Comparison of ENCODE assay signal across 11 mouse cellular contexts in genomic region chr3:122202307-122202732, GRCm38 (mm10). TPM values are rescaled to one million over a fixed set of nuclear protein-coding genes. Genes with fewer than 3 reads are reported as not detected.
DNase-seq lines count a peak whose midpoint lies in the region; ATAC-seq and TF ChIP-seq lines count a peak whose summit lies in the region.
"Had no signal": no experiment of that assay in that cellular context is flagged by ENCODE, and none has a peak within 500 bp of the region (broad histone marks: within the 10 kb centered on the region; RNA-seq: fewer than 3 reads in every experiment).

No protein-coding gene starts in this region.

- H3K27ac ChIP-seq in spleen, adult 2 months (ENCODE audit: insufficient read depth, low read length) = peak overlapping the region; percentile 19; the same call in 1 of the 2 replicates
- peak overlapping the region; percentile 39; the same call in 1 of the 2 replicates for H3K27ac ChIP-seq in embryonic facial prominence, embryonic 13.5 days
- H3K27ac ChIP-seq: heart, adult 2 months; kidney, postnatal 0 days had no signal

- no peak overlapping the region for H3K4me2 ChIP-seq in embryonic facial prominence, embryonic 13.5 days

- TF ChIP-seq POLR2A in spleen, adult 2 months (IDR thresholded peaks at IDR 0.05; ENCODE audit: low read depth, low read length) = no peak

- H3K9ac ChIP-seq in embryonic facial prominence, embryonic 13.5 days = peak overlapping the region; percentile 46; the same call in 1 of the 2 replicates

- no peak overlapping the region for H3K4me3 ChIP-seq in spleen, adult 2 months (ENCODE audit: extremely low read depth, insufficient read depth, insufficient read length)
- no peak overlapping the region for H3K4me3 ChIP-seq in embryonic facial prominence, embryonic 13.5 days
- peak overlapping the region; percentile 78 for H3K4me3 ChIP-seq in megakaryocyte, embryonic 14.5 days (replicated peaks)
- H3K4me3 ChIP-seq: erythroblast, embryonic 14.5 days; heart, adult 2 months had no signal

- H3K36me3 ChIP-seq in spleen, adult 2 months (ENCODE audit: control insufficient read depth, insufficient read depth, low read length) = no peaks in the 10 kb centered on the region
- H3K36me3 ChIP-seq in embryonic facial prominence, embryonic 13.5 days = no peaks in the 10 kb centered on the region
- no peaks in the 10 kb centered on the region for H3K36me3 ChIP-seq in megakaryocyte, embryonic 14.5 days (replicated peaks; ENCODE audit: low read length)

- no peak for DNase-seq in spleen, adult 2 months (ENCODE audit: low read depth in 1 of 2, low spot score in 2 of 2)
- DNase-seq in spleen, postnatal 14 days (ENCODE audit: low spot score in 2 of 2) = no peak
- peak; percentile 49 for DNase-seq in thymus, postnatal 4 days
- no peak for DNase-seq in yolk sac, embryonic 10.5 days (ENCODE audit: low spot score)
- no peak for DNase-seq in kidney, adult 18-20 months
- DNase-seq in heart, adult 9 months (ENCODE audit: low spot score in 2 of 2) = no peak
- DNase-seq: heart, adult 2 months had no signal

- no peaks in the 10 kb centered on the region for H3K9me3 ChIP-seq in embryonic facial prominence, embryonic 13.5 days
- no peaks in the 10 kb centered on the region for H3K9me3 ChIP-seq in megakaryocyte, embryonic 14.5 days

- no peaks in the 10 kb centered on the region for H3K27me3 ChIP-seq in spleen, adult 2 months (ENCODE audit: control insufficient read depth, insufficient read depth, low read length)
- no peaks in the 10 kb centered on the region for H3K27me3 ChIP-seq in embryonic facial prominence, embryonic 13.5 days
- no peaks in the 10 kb centered on the region for H3K27me3 ChIP-seq in megakaryocyte, embryonic 14.5 days (replicated peaks)

- WGBS in spleen, adult 2 months = 14% methylated on average over 5 of the region's 5 CpGs
- 12% methylated on average over 5 of the region's 5 CpGs for WGBS in embryonic facial prominence, embryonic 13.5 days

- no peak for ATAC-seq in embryonic facial prominence, embryonic 13.5 days (ENCODE audit: insufficient number of reproducible peaks, insufficient read depth, low FRiP score, low TSS enrichment, low read depth)

- no peak for TF ChIP-seq CTCF in spleen, adult 2 months (IDR thresholded peaks at IDR 0.05; ENCODE audit: extremely low read depth, insufficient read depth, insufficient read length, insufficient replicate concordance)

- H3K4me1 ChIP-seq in spleen, adult 2 months (ENCODE audit: control insufficient read depth, insufficient read depth, insufficient read length) = no peaks in the 10 kb centered on the region; the same call in 1 of the 2 replicates
- peaks cover 16% of the 10 kb centered on the region for H3K4me1 ChIP-seq in embryonic facial prominence, embryonic 13.5 days
- peaks cover 56% of the 10 kb centered on the region for H3K4me1 ChIP-seq in megakaryocyte, embryonic 14.5 days

RNA-seq across cellular contexts. Expression of gene Gclm, which starts 43.0 kb away (rescaled TPM):
- polyA plus RNA-seq in spleen, adult 2 months (2012; rRNA removed) = 89.3 and 98.1 TPM in 2 replicates
- 53.1 and 59.7 TPM in 2 replicates for polyA plus RNA-seq in embryonic facial prominence, embryonic 13.5 days (2015; fragmentation: Nextera tagmentation; extraction: Ambion mirVana)
- 799 and 1,910 TPM in 2 replicates for polyA plus RNA-seq in megakaryocyte, embryonic 14.5 days (2012; ENCODE audit: insufficient read depth, low replicate concordance)
